In genomic region chr7:19681202-19681694, GRCm38 (mm10) we compare ENCODE assay signal across 23 mouse cellular contexts. TPM values are rescaled to one million over a fixed set of nuclear protein-coding genes. Genes with fewer than 3 reads are reported as not detected.
DNase-seq lines count a peak whose midpoint lies in the region; ATAC-seq lines count a peak whose summit lies in the region.
"Had no signal": no experiment of that assay in that cellular context is flagged by ENCODE, and none has a peak within 500 bp of the region (broad histone marks: within the 10 kb centered on the region; RNA-seq: fewer than 3 reads in every experiment).

TSS of gene Gm44805 (minus strand) at chr7:19681423.
TSS of gene Apoc4 (minus strand) at chr7:19681479.

- 0 out of 2 replicates have a peak within 1 kb of the TSS, but pooled peaks have one; percentile 17 for H3K9ac ChIP-seq in forebrain, embryonic 16.5 days (replicated peaks; ENCODE audit: low read depth, low read length)
- no peak within 1 kb of the TSS for H3K9ac ChIP-seq in liver, embryonic 11.5 days (ENCODE audit: low read depth, low read length)
- H3K9ac ChIP-seq: limb, embryonic 15.5 days; midbrain, embryonic 15.5 days had no signal

- no peak for ATAC-seq in forebrain, embryonic 16.5 days
- ATAC-seq in liver, embryonic 11.5 days (replicated peaks; ENCODE audit: low FRiP score), result no peak
- ATAC-seq: hindbrain, embryonic 16.5 days; midbrain, embryonic 15.5 days had no signal

- DNase-seq in forebrain, embryonic 10.5 days (ENCODE audit: extremely low spot score, low spot score), result no peak
- DNase-seq in lung, postnatal 10 days, result peak; percentile 29
- no peak for DNase-seq in lung, postnatal 4 days
- DNase-seq in liver, embryonic 11.5 days (ENCODE audit: low spot score), result no peak
- no peak for DNase-seq in kidney, adult 9 months
- no peak for DNase-seq in layer of hippocampus, adult 9-11 months
- DNase-seq in left cerebral cortex, adult 18-20 months (ENCODE audit: low spot score in 2 of 2), result no peak
- DNase-seq: cerebellum, postnatal 14 days; gastrocnemius, postnatal 25 days; heart, postnatal 4 days; kidney, postnatal 4 days; thymus, postnatal 4 days had no signal

- H3K4me3 ChIP-seq in forebrain, embryonic 16.5 days (replicated peaks; ENCODE audit: low read length), result no peak within 1 kb of the TSS
- H3K4me3 ChIP-seq in forebrain, embryonic 10.5 days, result no peak within 1 kb of the TSS
- no peak within 1 kb of the TSS for H3K4me3 ChIP-seq in liver, embryonic 11.5 days (ENCODE audit: low read depth, low read length)
- H3K4me3 ChIP-seq: limb, embryonic 15.5 days; midbrain, embryonic 15.5 days had no signal

- H3K4me1 ChIP-seq in forebrain, embryonic 16.5 days (replicated peaks; ENCODE audit: control insufficient read depth, insufficient read depth, low read length), result no peaks in the 10 kb centered on the region
- no peaks in the 10 kb centered on the region for H3K4me1 ChIP-seq in forebrain, embryonic 10.5 days
- H3K4me1 ChIP-seq in liver, embryonic 11.5 days (replicated peaks; ENCODE audit: control insufficient read depth, insufficient read depth, low read length), result peaks cover 14% of the 10 kb centered on the region
- H3K4me1 ChIP-seq: limb, embryonic 15.5 days; midbrain, embryonic 15.5 days had no signal

- H3K4me2 ChIP-seq in forebrain, embryonic 16.5 days (ENCODE audit: low read length), result no peak within 1 kb of the TSS
- no peak within 1 kb of the TSS for H3K4me2 ChIP-seq in liver, embryonic 11.5 days
- H3K4me2 ChIP-seq: heart, embryonic 11.5 days; limb, embryonic 15.5 days; midbrain, embryonic 15.5 days had no signal

- H3K9me3 ChIP-seq in forebrain, embryonic 16.5 days (ENCODE audit: control insufficient read depth, low read length), result no peaks in the 10 kb centered on the region
- H3K9me3 ChIP-seq in forebrain, embryonic 10.5 days, result no peaks in the 10 kb centered on the region
- H3K9me3 ChIP-seq in liver, embryonic 11.5 days (ENCODE audit: control insufficient read depth, low read length), result no peaks in the 10 kb centered on the region
- H3K9me3 ChIP-seq: limb, embryonic 15.5 days; midbrain, embryonic 15.5 days had no signal

- 62% methylated on average over 8 of the region's 8 CpGs for WGBS in forebrain, embryonic 16.5 days
- 71% methylated on average over 8 of the region's 8 CpGs for WGBS in forebrain, embryonic 10.5 days
- 69% methylated on average over 8 of the region's 8 CpGs for WGBS in liver, embryonic 11.5 days

- no peak within 1 kb of the TSS for H3K27ac ChIP-seq in forebrain, embryonic 16.5 days (ENCODE audit: low read length)
- no peak within 1 kb of the TSS for H3K27ac ChIP-seq in forebrain, embryonic 10.5 days
- peak within 1 kb of the TSS; percentile 13; the same call in 1 of the 2 replicates for H3K27ac ChIP-seq in liver, embryonic 11.5 days (ENCODE audit: low read depth, low read length)
- H3K27ac ChIP-seq: limb, embryonic 15.5 days; midbrain, embryonic 15.5 days had no signal

- no peaks in the 10 kb centered on the region for H3K27me3 ChIP-seq in forebrain, embryonic 16.5 days (replicated peaks; ENCODE audit: control insufficient read depth, insufficient read depth, low read length)
- no peaks in the 10 kb centered on the region for H3K27me3 ChIP-seq in forebrain, embryonic 10.5 days (ENCODE audit: poor library complexity, severe bottlenecking)
- no peaks in the 10 kb centered on the region for H3K27me3 ChIP-seq in liver, embryonic 11.5 days (replicated peaks; ENCODE audit: control insufficient read depth, insufficient read depth, low read length)
- H3K27me3 ChIP-seq: CH12.LX; limb, embryonic 15.5 days; midbrain, embryonic 15.5 days had no signal

- no peaks in the 10 kb centered on the region for H3K36me3 ChIP-seq in forebrain, embryonic 16.5 days (ENCODE audit: control insufficient read depth, insufficient read depth)
- H3K36me3 ChIP-seq in forebrain, embryonic 10.5 days (replicated peaks), result no peaks in the 10 kb centered on the region
- no peaks in the 10 kb centered on the region for H3K36me3 ChIP-seq in liver, embryonic 11.5 days (ENCODE audit: control insufficient read depth, insufficient read depth, low read length)
- H3K36me3 ChIP-seq: limb, embryonic 15.5 days; midbrain, embryonic 15.5 days had no signal

RNA-seq across cellular contexts. Expression of gene Gm44805, which starts in this region (rescaled TPM):
- polyA plus RNA-seq in forebrain, embryonic 16.5 days (2015; fragmentation: Nextera tagmentation; extraction: Ambion mirVana), result not detected in 2 replicates
- polyA plus RNA-seq in forebrain, embryonic 10.5 days (2016; fragmentation: Nextera tagmentation; extraction: Ambion mirVana), result not detected in 2 replicates
- polyA plus RNA-seq in liver, embryonic 11.5 days (2014; fragmentation: Nextera tagmentation; extraction: Ambion mirVana), result not detected in 2 replicates
- total RNA-seq in left cerebral cortex, adult 18-20 months (2021), result not detected
- total RNA-seq: CH12.LX; gastrocnemius, postnatal 25 days; heart, postnatal 4 days; layer of hippocampus, postnatal 25 days; left cerebral cortex, postnatal 25 days; megakaryocyte progenitor cell, adult 5-6 weeks; neutrophil, adult 5-6 weeks had no signal
- polyA plus RNA-seq: heart, embryonic 11.5 days; hindbrain, embryonic 16.5 days; kidney, embryonic 14.5 days; limb, embryonic 15.5 days; midbrain, embryonic 15.5 days had no signal

RNA-seq across cellular contexts. Expression of gene Apoc4, which starts in this region (rescaled TPM):
- not detected in 2 replicates for polyA plus RNA-seq in forebrain, embryonic 16.5 days (2015; fragmentation: Nextera tagmentation; extraction: Ambion mirVana)
- not detected in 2 replicates for polyA plus RNA-seq in forebrain, embryonic 10.5 days (2016; fragmentation: Nextera tagmentation; extraction: Ambion mirVana)
- polyA plus RNA-seq in liver, embryonic 11.5 days (2014; fragmentation: Nextera tagmentation; extraction: Ambion mirVana), result 4.8 and 5.4 TPM in 2 replicates
- not detected for total RNA-seq in left cerebral cortex, adult 18-20 months (2021)
- total RNA-seq: CH12.LX; gastrocnemius, postnatal 25 days; heart, postnatal 4 days; layer of hippocampus, postnatal 25 days; left cerebral cortex, postnatal 25 days; megakaryocyte progenitor cell, adult 5-6 weeks had no signal
- polyA plus RNA-seq: hindbrain, embryonic 16.5 days; midbrain, embryonic 15.5 days had no signal
